Mouse (Mus musculus) limb, embryonic 15.5 days (tissue): ENCODE measurements at regions not wholly inside any gene's neighbourhood (a gene's known extent, or its start where the extent isn't known, plus 50 kb on each side); places are given as distances from the start of the nearest gene placed in this dataset.

Experiments
- ATAC-seq: fragments of 200-750 bp; cut with Nextera tagmentation; 2 replicates; pipeline ENCODE4 v1.8.0; 2017; ENCODE audit warnings: low read depth, moderate TSS enrichment; ENCODE audit not compliant: insufficient number of reproducible peaks, low FRiP score, low TSS enrichment
- H3K27ac ChIP-seq: fragments of 300-500 bp; sonication (generic); 2 replicates; pipeline ENCODE4 v1.5.1; 2015; ENCODE audit warnings: moderate library complexity, mild to moderate bottlenecking, inconsistent platforms
- H3K27me3 ChIP-seq: fragments of 300-500 bp; sonication (generic); 2 replicates; pipeline ENCODE4 v1.6.1; 2015; ENCODE audit warnings: inconsistent platforms
- H3K36me3 ChIP-seq: fragments of 300-500 bp; sonication (generic); 2 replicates; pipeline ENCODE4 v1.6.1; 2015; ENCODE audit warnings: inconsistent platforms
- H3K4me1 ChIP-seq: fragments of 300-500 bp; sonication (generic); 2 replicates; pipeline ENCODE4 v1.6.1; 2015; ENCODE audit warnings: inconsistent platforms
- H3K4me2 ChIP-seq: fragments of 300-500 bp; sonication (generic); 2 replicates; pipeline ENCODE4 v1.6.1; 2015; ENCODE audit warnings: mild to moderate bottlenecking, inconsistent platforms
- H3K4me3 ChIP-seq: fragments of 300-500 bp; sonication (generic); 2 replicates; pipeline ENCODE4 v1.5.1; 2015; ENCODE audit warnings: mild to moderate bottlenecking, inconsistent platforms
- H3K9ac ChIP-seq: fragments of 300-500 bp; sonication (generic); 2 replicates; pipeline ENCODE4 v1.6.1; 2015; ENCODE audit warnings: inconsistent platforms
- H3K9me3 ChIP-seq: fragments of 300-500 bp; sonication (generic); 2 replicates; pipeline ENCODE4 v1.6.1; 2016; ENCODE audit warnings: inconsistent platforms
- WGBS: fragments of 180-500 bp; shearing (Covaris S2); methylation state at CpG from one replicate; pipeline ENCODE4 v1.1.7; 2015; 5-methylcytosine and 5-hydroxymethylcytosine counted together

- no peaks in the 10 kb centered on the region for H3K36me3 ChIP-seq
- H3K9me3 ChIP-seq: no peaks in the 10 kb centered on the region
- no peak overlapping the region for H3K4me2 ChIP-seq
- ATAC-seq: no peak
- no peak overlapping the region for H3K9ac ChIP-seq
- no peak overlapping the region for H3K4me3 ChIP-seq
- H3K27me3 ChIP-seq: no peaks in the 10 kb centered on the region
- peaks cover 5% of the 10 kb centered on the region for H3K4me1 ChIP-seq
- 81% methylated on average over 6 of the region's 6 CpGs for WGBS
- no peak overlapping the region for H3K27ac ChIP-seq
These were observed 77.5 kb downstream of the Nufip1 start for GRCm38 (mm10) chr14:76188105-76188645.

DNA sequence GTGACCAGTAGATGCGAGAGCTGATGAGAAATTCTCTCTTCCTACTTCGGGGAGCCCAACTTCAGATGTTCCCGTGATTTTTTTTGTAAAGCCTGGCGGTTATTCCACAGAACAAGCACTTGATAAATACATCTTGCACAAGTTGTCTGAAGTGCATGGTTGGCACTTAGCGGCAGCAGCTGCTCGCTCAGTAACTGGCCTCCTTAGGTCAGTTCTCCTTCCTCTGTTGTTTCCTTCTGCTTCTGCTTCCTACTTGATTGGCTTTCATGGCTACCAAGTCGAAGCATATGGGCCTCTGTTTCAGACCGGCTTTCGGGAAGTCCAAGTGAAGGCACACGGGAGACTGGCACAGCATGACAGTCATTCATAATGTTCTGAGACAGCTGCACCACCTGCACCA lies 84.6 kb downstream of the Nufip1 start:
- Histone ChIP-seq H3K4me1 (no peaks in the 10 kb centered on the region), H3K27ac (no peak overlapping the region), H3K4me2 (no peak overlapping the region), H3K36me3 (no peaks in the 10 kb centered on the region), H3K4me3 (no peak overlapping the region), H3K9me3 (no peaks in the 10 kb centered on the region), H3K9ac (no peak overlapping the region), H3K27me3 (no peaks in the 10 kb centered on the region)
- 73% methylated on average over 10 of the region's 10 CpGs for WGBS
- ATAC-seq: no peak

DNA sequence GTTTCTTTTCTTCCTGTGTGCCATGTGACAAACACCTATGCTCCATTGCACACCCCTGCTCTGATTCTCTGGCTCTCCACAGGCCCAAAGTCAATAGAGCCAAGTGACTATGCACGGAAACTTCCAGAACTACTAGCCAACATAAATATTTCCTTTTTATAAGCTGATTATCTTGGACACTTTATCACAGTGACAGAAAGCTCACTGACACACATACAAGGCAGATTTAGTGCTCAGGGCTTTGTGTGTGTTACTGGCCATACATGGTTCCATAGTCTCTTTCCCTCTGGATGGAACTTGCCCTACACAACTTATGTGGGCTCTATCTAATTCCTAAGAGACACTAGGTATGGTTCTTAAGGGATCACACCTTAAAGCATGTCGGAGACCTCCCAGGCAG lies 86.7 kb downstream of the Nufip1 start:
- Histone ChIP-seq H3K36me3 (no peaks in the 10 kb centered on the region), H3K9me3 (no peaks in the 10 kb centered on the region), H3K4me2 (no peak overlapping the region), H3K9ac (no peak overlapping the region), H3K4me3 (no peak overlapping the region), H3K4me1 (no peaks in the 10 kb centered on the region), H3K27ac (no peak overlapping the region), H3K27me3 (no peaks in the 10 kb centered on the region)
- ATAC-seq: no peak
- 81% methylated on average over 2 of the region's 2 CpGs for WGBS

- Histone ChIP-seq H3K4me2 (no peak overlapping the region), H3K9me3 (no peaks in the 10 kb centered on the region), H3K9ac (no peak overlapping the region), H3K4me3 (no peak overlapping the region), H3K27me3 (no peaks in the 10 kb centered on the region), H3K27ac (no peak overlapping the region), H3K36me3 (no peaks in the 10 kb centered on the region), H3K4me1 (no peaks in the 10 kb centered on the region)
- WGBS: 64% methylated on average over 5 of the region's 5 CpGs
- no peak for ATAC-seq
These were observed 87.7 kb downstream of the Nufip1 start for GRCm38 (mm10) chr14:76198406-76198805.

GRCm38 (mm10) chr14:76202595-76202994 lies 91.9 kb downstream of the Nufip1 start:
- Histone ChIP-seq H3K27me3 (no peaks in the 10 kb centered on the region), H3K36me3 (no peaks in the 10 kb centered on the region), H3K4me1 (no peaks in the 10 kb centered on the region), H3K4me3 (no peak overlapping the region), H3K4me2 (no peak overlapping the region), H3K9ac (no peak overlapping the region), H3K27ac (no peak overlapping the region), H3K9me3 (no peaks in the 10 kb centered on the region)
- ATAC-seq: no peak
- 81% methylated on average over 4 of the region's 4 CpGs for WGBS

- ATAC-seq: no peak
- Histone ChIP-seq H3K4me3 (no peak overlapping the region), H3K9me3 (no peaks in the 10 kb centered on the region), H3K4me2 (no peak overlapping the region), H3K27me3 (no peaks in the 10 kb centered on the region), H3K36me3 (no peaks in the 10 kb centered on the region), H3K4me1 (no peaks in the 10 kb centered on the region), H3K27ac (no peak overlapping the region), H3K9ac (no peak overlapping the region)
- WGBS: 68% methylated on average over 1 of the region's 1 CpGs
These were observed 92.4 kb downstream of the Nufip1 start for GRCm38 (mm10) chr14:76203135-76203534.

- Histone ChIP-seq H3K4me1 (no peaks in the 10 kb centered on the region), H3K4me2 (no peak overlapping the region), H3K9me3 (no peaks in the 10 kb centered on the region), H3K36me3 (no peaks in the 10 kb centered on the region), H3K4me3 (no peak overlapping the region), H3K27me3 (no peaks in the 10 kb centered on the region), H3K9ac (no peak overlapping the region), H3K27ac (no peak overlapping the region)
- WGBS: 61% methylated on average over 12 of the region's 12 CpGs
- no peak for ATAC-seq
These were observed 105.9 kb downstream of the Nufip1 start for GRCm38 (mm10) chr14:76216446-76217177.

GRCm38 (mm10) chr14:76217178-76217500 lies 106.4 kb downstream of the Nufip1 start:
- H3K9ac ChIP-seq: no peak overlapping the region
- no peaks in the 10 kb centered on the region for H3K27me3 ChIP-seq
- no peak overlapping the region for H3K4me3 ChIP-seq
- no peaks in the 10 kb centered on the region for H3K4me1 ChIP-seq
- no peak overlapping the region for H3K27ac ChIP-seq
- H3K4me2 ChIP-seq: no peak overlapping the region
- no peaks in the 10 kb centered on the region for H3K36me3 ChIP-seq
- no peaks in the 10 kb centered on the region for H3K9me3 ChIP-seq
- WGBS: 72% methylated on average over 9 of the region's 9 CpGs
- ATAC-seq: no peak

DNA sequence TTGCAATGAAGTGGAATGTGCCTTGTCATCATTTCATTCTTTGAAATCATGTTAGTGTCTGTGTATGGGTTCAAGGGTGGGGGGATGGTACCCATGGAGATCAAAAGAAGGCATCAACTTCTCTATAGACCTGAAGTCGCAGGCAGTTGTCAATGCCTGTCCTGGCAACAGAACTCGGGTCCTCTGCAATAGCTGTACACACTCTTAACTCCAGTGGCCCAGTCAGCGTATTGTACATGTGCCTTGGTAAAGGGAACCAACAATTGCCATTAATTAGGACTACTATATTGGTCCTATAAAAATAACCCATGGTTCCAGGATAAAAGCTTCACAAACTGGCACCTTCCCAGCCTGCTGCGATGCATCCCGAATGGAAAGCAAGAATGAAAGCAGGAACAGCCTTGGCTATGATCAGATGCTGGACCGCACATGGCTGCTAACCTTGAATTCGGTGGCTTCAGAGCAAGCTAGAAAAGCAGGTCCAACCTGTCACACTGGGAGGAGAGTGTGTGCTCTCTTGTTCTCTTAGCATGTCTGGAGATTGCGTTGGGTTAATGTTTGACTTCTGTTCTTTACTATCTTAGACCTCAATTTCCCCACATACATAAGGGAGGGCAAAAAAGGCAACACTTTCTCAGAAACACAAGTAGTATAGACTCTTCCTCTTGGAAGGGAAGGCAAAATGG lies 107.0 kb downstream of the Nufip1 start:
- 81% methylated on average over 8 of the region's 8 CpGs for WGBS
- no peaks in the 10 kb centered on the region for H3K36me3 ChIP-seq
- H3K27ac ChIP-seq: no peak overlapping the region
- H3K4me2 ChIP-seq: no peak overlapping the region
- H3K9me3 ChIP-seq: no peaks in the 10 kb centered on the region
- H3K4me3 ChIP-seq: no peak overlapping the region
- no peak overlapping the region for H3K9ac ChIP-seq
- no peaks in the 10 kb centered on the region for H3K4me1 ChIP-seq
- ATAC-seq: no peak
- H3K27me3 ChIP-seq: no peaks in the 10 kb centered on the region

GRCm38 (mm10) chr14:76220952-76221351 lies 110.3 kb downstream of the Nufip1 start:
- ATAC-seq: no peak
- no peaks in the 10 kb centered on the region for H3K4me1 ChIP-seq
- no peaks in the 10 kb centered on the region for H3K9me3 ChIP-seq
- no peaks in the 10 kb centered on the region for H3K36me3 ChIP-seq
- no peak overlapping the region for H3K9ac ChIP-seq
- WGBS: 77% methylated on average over 5 of the region's 5 CpGs
- H3K27ac ChIP-seq: no peak overlapping the region
- no peaks in the 10 kb centered on the region for H3K27me3 ChIP-seq
- no peak overlapping the region for H3K4me2 ChIP-seq
- no peak overlapping the region for H3K4me3 ChIP-seq

DNA sequence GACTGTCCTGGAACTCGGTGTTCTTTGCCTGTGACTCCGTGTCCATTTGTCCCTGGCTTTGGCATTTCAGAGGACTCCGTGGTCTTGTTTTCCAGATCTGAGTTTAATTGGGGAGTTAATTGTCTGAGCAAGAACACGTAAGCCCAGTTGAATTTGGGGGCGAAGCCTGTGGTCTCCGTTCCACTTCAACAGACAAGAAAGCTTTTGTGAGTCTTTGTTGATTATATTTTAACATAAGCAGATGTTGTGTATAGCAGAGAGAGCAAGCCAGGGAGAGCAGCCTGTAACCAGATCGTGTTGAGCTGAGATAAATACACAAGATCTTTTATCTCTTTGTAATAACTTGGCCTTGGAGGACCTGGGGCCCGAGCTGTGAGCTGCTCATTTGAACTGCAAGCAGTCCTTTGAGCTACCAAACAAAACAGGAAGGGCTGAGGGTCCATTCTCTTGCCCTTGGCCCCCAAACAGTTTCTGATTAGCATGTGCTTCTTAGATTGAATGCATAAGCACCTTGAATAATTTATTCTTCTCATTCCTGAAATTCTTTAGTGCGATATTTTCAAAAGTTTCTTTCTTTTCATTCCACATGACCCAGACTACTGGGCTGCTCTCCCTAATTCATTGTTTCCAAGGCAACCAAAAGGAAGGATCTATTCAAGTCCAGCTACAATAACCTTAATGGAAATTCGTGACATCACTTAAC lies 111.1 kb downstream of the Nufip1 start:
- Histone ChIP-seq H3K4me1 (no peaks in the 10 kb centered on the region), H3K9me3 (no peaks in the 10 kb centered on the region), H3K36me3 (no peaks in the 10 kb centered on the region), H3K27me3 (no peaks in the 10 kb centered on the region), H3K27ac (no peak overlapping the region), H3K4me3 (no peak overlapping the region), H3K9ac (no peak overlapping the region), H3K4me2 (no peak overlapping the region)
- WGBS: 52% methylated on average over 10 of the region's 10 CpGs
- no peak for ATAC-seq

DNA sequence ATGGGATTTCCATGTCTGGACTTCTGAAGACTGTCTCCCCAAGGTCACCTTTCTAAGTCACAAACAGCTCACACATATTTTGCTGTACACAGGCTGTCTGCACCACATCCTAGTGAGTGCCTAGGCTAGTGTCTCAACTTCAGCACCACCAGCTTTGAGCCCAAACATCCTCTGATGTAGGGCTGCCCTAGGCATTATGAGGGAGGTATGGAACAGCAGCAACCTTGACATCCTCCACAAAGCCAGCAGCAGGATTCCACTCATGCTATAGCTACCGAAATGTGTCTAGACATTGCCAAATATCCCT lies 111.6 kb downstream of the Nufip1 start:
- no peaks in the 10 kb centered on the region for H3K36me3 ChIP-seq
- H3K4me2 ChIP-seq: no peak overlapping the region
- H3K9me3 ChIP-seq: no peaks in the 10 kb centered on the region
- no peak for ATAC-seq
- 85% methylated on average over 1 of the region's 1 CpGs for WGBS
- H3K27ac ChIP-seq: no peak overlapping the region
- no peaks in the 10 kb centered on the region for H3K27me3 ChIP-seq
- H3K4me1 ChIP-seq: no peaks in the 10 kb centered on the region
- H3K9ac ChIP-seq: no peak overlapping the region
- no peak overlapping the region for H3K4me3 ChIP-seq
